Mouse (Mus musculus): Measurements from ENCODE around the gene Ly9. TPM values are rescaled to one million over a fixed set of nuclear protein-coding genes. Genes with fewer than 3 reads are reported as not detected.
A peak's percentile ranks its signal among the peaks of the same experiment; 100 is the strongest.

The Ly9 gene
- total and polyA plus RNA-seq, 2 experiments from 2014 or later = 0.10 TPM; not detected in 1

DNA sequence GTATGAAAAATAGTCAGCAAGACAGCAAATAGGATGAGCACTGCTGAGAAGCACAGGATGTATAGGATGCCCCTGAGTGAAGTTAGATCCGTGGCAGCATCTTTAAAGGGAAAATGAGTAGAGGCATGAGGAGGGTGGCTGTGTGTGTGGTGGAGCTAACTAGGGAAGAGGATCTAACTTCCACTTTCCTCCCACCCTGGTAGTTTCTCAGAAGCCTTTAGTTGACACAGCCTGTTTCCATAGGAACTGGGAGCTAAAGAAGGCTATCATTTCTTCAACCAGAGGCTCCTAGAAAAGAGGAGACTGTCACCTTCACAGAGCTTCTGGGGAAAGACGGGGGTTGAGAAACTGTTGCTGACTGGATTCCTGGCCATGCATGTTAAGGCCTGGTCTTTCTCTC is 31.5 kb upstream of the Ly9 start:
- Histone ChIP-seq H3K27ac (ENCODE audit: low read depth, low read length) (no peak overlapping the region), H3K27me3 (ENCODE audit: insufficient read depth, low read length) (no peaks in the 10 kb centered on the region), H3K9me3 (ENCODE audit: low read length) (no peaks in the 10 kb centered on the region), H3K4me2 (ENCODE audit: low read depth) (no peak overlapping the region), H3K4me1 (ENCODE audit: insufficient read depth) (no peaks in the 10 kb centered on the region), H3K9ac (no peak overlapping the region), H3K4me3 (ENCODE audit: low read depth, low read length) (no peak overlapping the region), H3K36me3 (ENCODE audit: insufficient read depth) (no peaks in the 10 kb centered on the region)
- DNase-seq (no peak), ATAC-seq (no peak)
- 76% methylated on average over 2 of the region's 2 CpGs for WGBS
- TF ChIP-seq CTCF (IDR thresholded peaks at IDR 0.05; ENCODE audit: low read depth) = no peak

DNA sequence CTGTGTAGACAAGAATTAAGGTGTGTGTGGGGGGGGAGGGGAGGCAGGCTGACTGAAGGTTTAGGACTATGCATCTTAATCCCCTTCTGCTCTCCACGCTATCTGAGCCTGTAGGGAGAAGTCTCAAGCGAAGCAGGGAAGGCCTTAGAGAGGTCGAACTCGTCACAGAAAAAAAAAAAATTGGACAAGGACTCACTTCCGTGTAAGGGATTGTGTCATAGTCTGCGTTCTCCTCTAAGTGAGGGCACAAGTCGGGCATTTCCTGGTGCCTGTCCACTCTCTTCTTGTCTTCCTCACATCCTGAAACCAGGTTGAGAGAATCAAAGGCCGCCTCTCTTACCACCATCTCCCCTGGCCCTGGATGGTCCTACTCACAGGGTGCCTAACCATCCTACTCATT is 29.9 kb upstream of the Ly9 start:
- no peak overlapping the region for H3K4me3 ChIP-seq (ENCODE audit: low read depth, low read length)
- no peaks in the 10 kb centered on the region for H3K9me3 ChIP-seq (ENCODE audit: low read length)
- DNase-seq (no peak), ATAC-seq (no peak)
- H3K4me1 ChIP-seq (ENCODE audit: insufficient read depth) = no peaks in the 10 kb centered on the region
- no peak for TF ChIP-seq CTCF (IDR thresholded peaks at IDR 0.05; ENCODE audit: low read depth)
- no peaks in the 10 kb centered on the region for H3K27me3 ChIP-seq (ENCODE audit: insufficient read depth, low read length)
- 83% methylated on average over 8 of the region's 8 CpGs for WGBS
- no peak overlapping the region for H3K4me2 ChIP-seq (ENCODE audit: low read depth)
- no peaks in the 10 kb centered on the region for H3K36me3 ChIP-seq (ENCODE audit: insufficient read depth)
- no peak overlapping the region for H3K27ac ChIP-seq (ENCODE audit: low read depth, low read length)
- H3K9ac ChIP-seq = no peak overlapping the region

DNA sequence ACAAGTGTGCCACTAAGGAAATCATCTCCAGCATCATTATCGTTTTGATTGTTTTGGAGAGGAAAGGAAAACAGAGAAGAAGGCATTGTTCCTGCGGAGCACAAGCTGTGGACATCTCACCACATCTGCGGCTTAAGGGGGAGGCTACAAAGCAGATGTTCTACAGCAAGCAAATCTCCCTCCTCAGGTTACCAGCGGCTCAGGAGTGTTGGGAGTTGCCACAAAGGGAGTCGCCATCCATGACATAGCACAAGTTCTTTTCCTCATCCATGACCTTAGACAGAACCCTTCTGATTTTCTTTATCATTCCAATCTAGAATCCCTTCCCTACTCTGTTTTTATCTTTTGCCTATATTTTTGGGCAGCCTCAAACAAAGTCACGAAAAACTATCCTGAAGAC is 28.5 kb upstream of the Ly9 start:
- Histone ChIP-seq H3K4me3 (ENCODE audit: low read depth, low read length) (no peak overlapping the region), H3K27me3 (ENCODE audit: insufficient read depth, low read length) (no peaks in the 10 kb centered on the region), H3K9ac (no peak overlapping the region), H3K4me2 (ENCODE audit: low read depth) (no peak overlapping the region), H3K9me3 (ENCODE audit: low read length) (no peaks in the 10 kb centered on the region), H3K27ac (ENCODE audit: low read depth, low read length) (no peak overlapping the region), H3K36me3 (ENCODE audit: insufficient read depth) (no peaks in the 10 kb centered on the region), H3K4me1 (ENCODE audit: insufficient read depth) (no peaks in the 10 kb centered on the region)
- 64% methylated on average over 6 of the region's 6 CpGs for WGBS
- no peak for TF ChIP-seq CTCF (IDR thresholded peaks at IDR 0.05; ENCODE audit: low read depth)
- DNase-seq (no peak), ATAC-seq (no peak)

DNA sequence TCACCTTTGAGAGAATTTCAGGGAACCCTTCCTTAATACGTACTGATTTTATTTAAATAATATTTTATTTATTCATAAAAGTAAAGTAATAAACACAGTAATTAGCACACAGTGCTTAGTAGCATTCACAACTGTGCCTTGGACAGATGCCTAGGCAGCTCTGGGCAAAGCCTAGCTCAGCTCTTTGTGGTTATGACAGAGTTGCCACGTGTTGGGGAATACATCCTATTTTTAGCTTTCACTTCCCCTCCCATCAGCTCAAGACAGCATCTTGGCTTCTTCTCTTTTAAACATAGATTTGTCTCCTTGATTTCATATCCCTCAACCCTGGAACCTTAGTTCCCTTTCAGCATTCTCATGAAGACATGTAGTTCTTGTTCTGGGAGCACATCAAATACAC is 24.2 kb upstream of the Ly9 start:
- no peaks in the 10 kb centered on the region for H3K9me3 ChIP-seq (ENCODE audit: low read length)
- WGBS = 46% methylated on average over 2 of the region's 2 CpGs
- no peak overlapping the region for H3K4me3 ChIP-seq (ENCODE audit: low read depth, low read length)
- no peaks in the 10 kb centered on the region for H3K27me3 ChIP-seq (ENCODE audit: insufficient read depth, low read length)
- H3K9ac ChIP-seq = no peak overlapping the region
- H3K4me1 ChIP-seq (ENCODE audit: insufficient read depth) = no peaks in the 10 kb centered on the region
- ATAC-seq = peak; percentile 87
- no peak for TF ChIP-seq CTCF (IDR thresholded peaks at IDR 0.05; ENCODE audit: low read depth)
- no peak overlapping the region for H3K4me2 ChIP-seq (ENCODE audit: low read depth)
- peak; percentile 51 for DNase-seq
- no peaks in the 10 kb centered on the region for H3K36me3 ChIP-seq (ENCODE audit: insufficient read depth)
- no peak overlapping the region for H3K27ac ChIP-seq (ENCODE audit: low read depth, low read length)

DNA sequence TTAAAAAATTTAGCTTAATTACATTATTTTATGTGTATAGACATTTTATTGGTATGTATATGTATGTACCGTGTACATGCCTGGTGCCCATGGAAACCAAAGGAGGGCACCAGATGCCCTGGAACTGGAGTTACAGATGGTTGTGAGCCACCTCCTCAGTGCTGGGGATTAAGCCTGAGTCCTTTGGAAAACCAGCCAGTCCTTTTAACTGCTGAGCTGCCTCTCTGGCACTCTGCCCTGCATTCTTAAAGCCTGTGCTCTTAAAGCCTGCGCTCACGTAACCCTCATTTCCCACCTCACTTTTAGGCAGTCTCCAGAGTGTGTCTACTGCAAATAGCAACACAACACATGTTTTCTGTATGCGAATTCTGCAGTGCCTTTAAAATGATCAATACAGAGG is 23.7 kb upstream of the Ly9 start:
- peak; percentile 21 for DNase-seq

DNA sequence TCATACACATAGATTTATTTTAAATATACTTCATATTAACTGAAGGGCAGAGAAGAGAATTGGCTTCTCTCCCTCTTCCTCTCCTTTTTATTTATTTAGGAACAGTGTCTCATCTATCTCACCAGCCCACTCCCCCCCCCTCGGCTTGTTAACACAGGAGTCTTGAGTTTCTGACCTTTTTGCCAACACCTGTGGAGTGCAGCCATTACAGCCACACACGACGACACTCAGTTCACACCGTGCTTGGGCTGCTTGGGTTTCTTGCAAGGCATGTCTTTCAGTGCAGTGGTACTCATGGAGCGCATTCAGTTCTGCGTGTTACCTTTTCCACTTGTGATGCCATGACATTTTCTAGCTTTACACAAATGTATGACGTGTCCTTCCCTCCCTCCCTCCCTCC is 22.8 kb upstream of the Ly9 start:
- no peak overlapping the region for H3K27ac ChIP-seq (ENCODE audit: low read depth, low read length)
- no peak for ATAC-seq
- no peak for TF ChIP-seq CTCF (IDR thresholded peaks at IDR 0.05; ENCODE audit: low read depth)
- no peak overlapping the region for H3K4me2 ChIP-seq (ENCODE audit: low read depth)
- no peaks in the 10 kb centered on the region for H3K4me1 ChIP-seq (ENCODE audit: insufficient read depth)
- 92% methylated on average over 7 of the region's 7 CpGs for WGBS
- H3K27me3 ChIP-seq (ENCODE audit: insufficient read depth, low read length) = no peaks in the 10 kb centered on the region
- no peak for DNase-seq
- H3K9ac ChIP-seq = no peak overlapping the region
- H3K4me3 ChIP-seq (ENCODE audit: low read depth, low read length) = no peak overlapping the region
- no peaks in the 10 kb centered on the region for H3K36me3 ChIP-seq (ENCODE audit: insufficient read depth)
- H3K9me3 ChIP-seq (ENCODE audit: low read length) = no peaks in the 10 kb centered on the region

More for the DNA sequence above, 23.7 kb upstream of the Ly9 start:
- no peak overlapping the region for H3K4me3 ChIP-seq (ENCODE audit: low read depth, low read length)
- no peak for TF ChIP-seq CTCF (IDR thresholded peaks at IDR 0.05; ENCODE audit: low read depth)
- H3K4me2 ChIP-seq (ENCODE audit: low read depth) = no peak overlapping the region
- no peaks in the 10 kb centered on the region for H3K36me3 ChIP-seq (ENCODE audit: insufficient read depth)
- 48% methylated on average over 4 of the region's 4 CpGs for WGBS
- no peaks in the 10 kb centered on the region for H3K4me1 ChIP-seq (ENCODE audit: insufficient read depth)
- peak; percentile 43 for ATAC-seq
- H3K27ac ChIP-seq (ENCODE audit: low read depth, low read length) = no peak overlapping the region
- no peaks in the 10 kb centered on the region for H3K9me3 ChIP-seq (ENCODE audit: low read length)
- no peaks in the 10 kb centered on the region for H3K27me3 ChIP-seq (ENCODE audit: insufficient read depth, low read length)
- no peak overlapping the region for H3K9ac ChIP-seq

DNA sequence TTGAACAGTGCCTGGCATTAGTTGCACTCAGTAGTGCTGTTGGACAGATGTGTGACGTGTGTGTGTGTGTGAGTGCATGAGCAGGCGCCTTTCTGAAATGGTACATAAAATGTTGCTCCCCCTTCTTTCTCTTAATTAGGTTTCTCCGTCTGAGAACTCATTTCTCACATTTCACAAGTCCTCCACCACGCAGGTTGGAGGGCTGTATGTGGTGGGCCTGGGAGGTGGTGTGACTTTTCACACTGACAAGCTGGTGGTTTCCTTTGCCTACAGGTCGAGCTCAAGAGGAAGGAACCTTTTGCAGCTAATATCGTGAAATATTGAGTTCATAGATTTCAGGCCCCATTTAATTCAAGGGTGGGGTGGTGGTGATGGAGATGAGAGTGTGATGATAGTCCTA is 22.0 kb upstream of the Ly9 start:
- Histone ChIP-seq H3K9ac (no peak overlapping the region), H3K27me3 (ENCODE audit: insufficient read depth, low read length) (no peaks in the 10 kb centered on the region), H3K4me2 (ENCODE audit: low read depth) (no peak overlapping the region), H3K36me3 (ENCODE audit: insufficient read depth) (no peaks in the 10 kb centered on the region), H3K27ac (ENCODE audit: low read depth, low read length) (no peak overlapping the region), H3K4me1 (ENCODE audit: insufficient read depth) (no peaks in the 10 kb centered on the region), H3K4me3 (ENCODE audit: low read depth, low read length) (no peak overlapping the region), H3K9me3 (ENCODE audit: low read length) (no peaks in the 10 kb centered on the region)
- no peak for TF ChIP-seq CTCF (IDR thresholded peaks at IDR 0.05; ENCODE audit: low read depth)
- DNase-seq (no peak), ATAC-seq (no peak)
- WGBS = 83% methylated on average over 6 of the region's 6 CpGs

DNA sequence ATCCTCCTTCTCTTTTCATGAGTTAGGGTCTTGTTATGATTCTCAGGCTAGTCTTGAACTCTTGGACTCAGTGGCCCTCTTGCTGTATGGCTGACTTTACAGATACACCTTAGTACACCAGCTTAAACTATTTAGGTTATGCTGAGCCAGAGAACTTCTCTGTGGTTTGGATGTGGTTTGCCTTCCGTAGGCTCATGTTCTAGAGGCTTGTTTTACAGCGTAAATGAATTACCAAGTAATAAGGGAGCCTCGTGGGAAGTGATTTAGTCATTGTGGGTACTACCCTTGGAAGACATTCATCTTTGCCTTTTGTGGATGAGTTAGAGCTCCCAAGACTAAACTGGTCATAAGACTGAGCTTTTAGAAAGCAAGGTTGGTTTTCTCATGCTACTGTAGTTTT is 20.6 kb upstream of the Ly9 start:
- no peaks in the 10 kb centered on the region for H3K4me1 ChIP-seq (ENCODE audit: insufficient read depth)
- H3K9me3 ChIP-seq (ENCODE audit: low read length) = no peaks in the 10 kb centered on the region
- no peak overlapping the region for H3K27ac ChIP-seq (ENCODE audit: low read depth, low read length)
- no peak for TF ChIP-seq CTCF (IDR thresholded peaks at IDR 0.05; ENCODE audit: low read depth)
- DNase-seq (no peak), ATAC-seq (no peak)
- H3K36me3 ChIP-seq (ENCODE audit: insufficient read depth) = no peaks in the 10 kb centered on the region
- H3K9ac ChIP-seq = no peak overlapping the region
- no peak overlapping the region for H3K4me2 ChIP-seq (ENCODE audit: low read depth)
- no peak overlapping the region for H3K4me3 ChIP-seq (ENCODE audit: low read depth, low read length)
- H3K27me3 ChIP-seq (ENCODE audit: insufficient read depth, low read length) = no peaks in the 10 kb centered on the region
- 81% methylated on average over 3 of the region's 3 CpGs for WGBS
